Mouse (Mus musculus): ENCODE measurements around the gene Arhgap17. TPM values are rescaled to one million over a fixed set of nuclear protein-coding genes. Genes with fewer than 3 reads are reported as not detected.

The Arhgap17 gene
- polyA plus RNA-seq, 1 experiment from 2014 or later, result 17.6 TPM

GRCm38 (mm10) chr7:123258103-123258502 lies 111.6 kb downstream of the Arhgap17 start:
- Histone ChIP-seq H3K4me2 (ENCODE audit: low read length) (no peak overlapping the region), H3K27ac (no peak overlapping the region), H3K9me3 (replicated peaks; ENCODE audit: low read length) (no peaks in the 10 kb centered on the region), H3K4me1 (replicated peaks; ENCODE audit: insufficient read depth, low read length) (no peaks in the 10 kb centered on the region), H3K27me3 (ENCODE audit: insufficient read depth, low read length) (no peaks in the 10 kb centered on the region), H3K9ac (ENCODE audit: low read depth, low read length) (no peak overlapping the region), H3K4me3 (replicated peaks; ENCODE audit: low read depth, low read length) (no peak overlapping the region), H3K36me3 (ENCODE audit: insufficient read depth, low read length) (no peaks in the 10 kb centered on the region)
- DNase-seq (ENCODE audit: low spot score) (no peak), ATAC-seq (replicated peaks; ENCODE audit: low FRiP score, low read depth) (no peak)
- no peak for TF ChIP-seq CTCF (IDR thresholded peaks at IDR 0.05; ENCODE audit: low read depth)
- 81% methylated on average over 8 of the region's 8 CpGs for WGBS

GRCm38 (mm10) chr7:123254196-123254970 lies 115.3 kb downstream of the Arhgap17 start:
- Histone ChIP-seq H3K9ac (ENCODE audit: low read depth, low read length) (no peak overlapping the region), H3K9me3 (replicated peaks; ENCODE audit: low read length) (no peaks in the 10 kb centered on the region), H3K27ac (no peak overlapping the region), H3K36me3 (ENCODE audit: insufficient read depth, low read length) (no peaks in the 10 kb centered on the region), H3K4me2 (ENCODE audit: low read length) (no peak overlapping the region), H3K4me3 (replicated peaks; ENCODE audit: low read depth, low read length) (no peak overlapping the region), H3K4me1 (replicated peaks; ENCODE audit: insufficient read depth, low read length) (no peaks in the 10 kb centered on the region), H3K27me3 (ENCODE audit: insufficient read depth, low read length) (no peaks in the 10 kb centered on the region)
- 92% methylated on average over 14 of the region's 14 CpGs for WGBS
- no peak for TF ChIP-seq CTCF (IDR thresholded peaks at IDR 0.05; ENCODE audit: low read depth)
- DNase-seq (ENCODE audit: low spot score) (no peak), ATAC-seq (replicated peaks; ENCODE audit: low FRiP score, low read depth) (no peak)

GRCm38 (mm10) chr7:123253396-123253795 lies 116.3 kb downstream of the Arhgap17 start:
- Histone ChIP-seq H3K9ac (ENCODE audit: low read depth, low read length) (no peak overlapping the region), H3K4me2 (ENCODE audit: low read length) (no peak overlapping the region), H3K4me1 (replicated peaks; ENCODE audit: insufficient read depth, low read length) (no peaks in the 10 kb centered on the region), H3K9me3 (replicated peaks; ENCODE audit: low read length) (no peaks in the 10 kb centered on the region), H3K36me3 (ENCODE audit: insufficient read depth, low read length) (no peaks in the 10 kb centered on the region), H3K27ac (no peak overlapping the region), H3K4me3 (replicated peaks; ENCODE audit: low read depth, low read length) (no peak overlapping the region), H3K27me3 (ENCODE audit: insufficient read depth, low read length) (no peaks in the 10 kb centered on the region)
- no peak for TF ChIP-seq CTCF (IDR thresholded peaks at IDR 0.05; ENCODE audit: low read depth)
- ATAC-seq (replicated peaks; ENCODE audit: low FRiP score, low read depth), result no peak
- DNase-seq (ENCODE audit: low spot score), result no peak
- 63% methylated on average over 7 of the region's 7 CpGs for WGBS

GRCm38 (mm10) chr7:123251343-123251742 lies 118.4 kb downstream of the Arhgap17 start:
- DNase-seq (ENCODE audit: low spot score), result no peak
- H3K27ac ChIP-seq, result no peak overlapping the region
- WGBS, result 54% methylated on average over 6 of the region's 6 CpGs
- H3K36me3 ChIP-seq (ENCODE audit: insufficient read depth, low read length), result no peaks in the 10 kb centered on the region
- no peak for ATAC-seq (replicated peaks; ENCODE audit: low FRiP score, low read depth)
- H3K27me3 ChIP-seq (ENCODE audit: insufficient read depth, low read length), result no peaks in the 10 kb centered on the region
- H3K9ac ChIP-seq (ENCODE audit: low read depth, low read length), result no peak overlapping the region
- H3K4me2 ChIP-seq (ENCODE audit: low read length), result no peak overlapping the region
- TF ChIP-seq CTCF (IDR thresholded peaks at IDR 0.05; ENCODE audit: low read depth), result no peak
- H3K4me1 ChIP-seq (replicated peaks; ENCODE audit: insufficient read depth, low read length), result no peaks in the 10 kb centered on the region
- H3K9me3 ChIP-seq (replicated peaks; ENCODE audit: low read length), result no peaks in the 10 kb centered on the region
- no peak overlapping the region for H3K4me3 ChIP-seq (replicated peaks; ENCODE audit: low read depth, low read length)

- H3K4me1 ChIP-seq (replicated peaks; ENCODE audit: insufficient read depth, low read length), result no peaks in the 10 kb centered on the region
Observed at GRCm38 (mm10) chr7:123248166-123248565, 121.5 kb downstream of the Arhgap17 start.

GRCm38 (mm10) chr7:123246504-123247084 lies 123.1 kb downstream of the Arhgap17 start:
- H3K27ac ChIP-seq, result no peak overlapping the region
- H3K4me3 ChIP-seq (replicated peaks; ENCODE audit: low read depth, low read length), result no peak overlapping the region
- no peak for ATAC-seq (replicated peaks; ENCODE audit: low FRiP score, low read depth)
- no peaks in the 10 kb centered on the region for H3K4me1 ChIP-seq (replicated peaks; ENCODE audit: insufficient read depth, low read length)
- no peak for DNase-seq (ENCODE audit: low spot score)
- TF ChIP-seq CTCF (IDR thresholded peaks at IDR 0.05; ENCODE audit: low read depth), result no peak
- H3K9me3 ChIP-seq (replicated peaks; ENCODE audit: low read length), result no peaks in the 10 kb centered on the region
- H3K27me3 ChIP-seq (ENCODE audit: insufficient read depth, low read length), result no peaks in the 10 kb centered on the region
- H3K36me3 ChIP-seq (ENCODE audit: insufficient read depth, low read length), result no peaks in the 10 kb centered on the region
- WGBS, result 30% methylated on average over 4 of the region's 4 CpGs
- H3K9ac ChIP-seq (ENCODE audit: low read depth, low read length), result no peak overlapping the region
- H3K4me2 ChIP-seq (ENCODE audit: low read length), result no peak overlapping the region

More at GRCm38 (mm10) chr7:123248166-123248565, 121.5 kb downstream of the Arhgap17 start:
- Histone ChIP-seq H3K9ac (ENCODE audit: low read depth, low read length) (no peak overlapping the region), H3K27ac (no peak overlapping the region), H3K27me3 (ENCODE audit: insufficient read depth, low read length) (no peaks in the 10 kb centered on the region), H3K4me3 (replicated peaks; ENCODE audit: low read depth, low read length) (no peak overlapping the region), H3K9me3 (replicated peaks; ENCODE audit: low read length) (no peaks in the 10 kb centered on the region), H3K36me3 (ENCODE audit: insufficient read depth, low read length) (no peaks in the 10 kb centered on the region), H3K4me2 (ENCODE audit: low read length) (no peak overlapping the region)
- WGBS, result 29% methylated on average over 2 of the region's 2 CpGs
- no peak for TF ChIP-seq CTCF (IDR thresholded peaks at IDR 0.05; ENCODE audit: low read depth)
- no peak for DNase-seq (ENCODE audit: low spot score)
- ATAC-seq (replicated peaks; ENCODE audit: low FRiP score, low read depth), result no peak

All from kidney, postnatal 0 days (tissue).